Mouse (Mus musculus) thymus, adult 2 months (tissue): ENCODE results near the gene Vmn2r77.

ENCODE experiments used
- CTCF ChIP-seq: fragments of 200-500 bp; IDR thresholded peaks from 2 replicates; pipeline ENCODE4 v1.5.1; 2012; ENCODE audit warnings: mild to moderate bottlenecking, control low read depth, low read length, moderate library complexity, borderline replicate concordance; ENCODE audit not compliant: control insufficient read depth, poor library complexity, insufficient read depth; ENCODE audit errors: extremely low read depth
- POLR2A ChIP-seq: fragments of 200-500 bp; IDR thresholded peaks from 2 replicates; pipeline ENCODE4 v1.6.1; 2012; ENCODE audit warnings: mild to moderate bottlenecking, low read length, control low read depth, moderate library complexity; ENCODE audit not compliant: control insufficient read depth, poor library complexity, insufficient read depth; ENCODE audit errors: extremely low read depth

DNA sequence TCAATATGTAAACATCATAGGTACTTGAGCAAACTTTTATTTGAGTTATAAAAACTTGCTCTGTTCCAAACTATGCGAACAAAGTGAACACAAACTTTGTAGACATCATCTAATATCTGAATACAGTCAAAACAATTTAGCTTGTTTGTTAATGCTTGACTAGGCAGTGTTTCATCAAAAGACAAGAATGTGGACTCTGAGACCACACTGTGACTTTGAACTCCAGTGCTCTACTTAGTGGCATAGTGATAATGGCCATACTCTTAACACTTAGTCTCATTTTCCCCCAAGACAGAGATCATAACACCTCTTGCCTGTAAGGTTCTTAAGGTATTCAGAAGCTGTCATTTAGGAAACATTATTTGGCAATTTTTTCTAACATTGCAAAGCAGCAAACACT lies 34.1 kb upstream of the Vmn2r77 start:
- TF ChIP-seq CTCF: no peak
- no peak for TF ChIP-seq POLR2A
